Mouse (Mus musculus): Measurements from ENCODE around the gene Chchd10. TPM values are rescaled to one million over a fixed set of nuclear protein-coding genes. Genes with fewer than 3 reads are reported as not detected.
A peak's percentile ranks its signal among the peaks of the same experiment; 100 is the strongest.

The Chchd10 gene
- polyA plus RNA-seq, 1 experiment from 2014 or later: 409 TPM

DNA sequence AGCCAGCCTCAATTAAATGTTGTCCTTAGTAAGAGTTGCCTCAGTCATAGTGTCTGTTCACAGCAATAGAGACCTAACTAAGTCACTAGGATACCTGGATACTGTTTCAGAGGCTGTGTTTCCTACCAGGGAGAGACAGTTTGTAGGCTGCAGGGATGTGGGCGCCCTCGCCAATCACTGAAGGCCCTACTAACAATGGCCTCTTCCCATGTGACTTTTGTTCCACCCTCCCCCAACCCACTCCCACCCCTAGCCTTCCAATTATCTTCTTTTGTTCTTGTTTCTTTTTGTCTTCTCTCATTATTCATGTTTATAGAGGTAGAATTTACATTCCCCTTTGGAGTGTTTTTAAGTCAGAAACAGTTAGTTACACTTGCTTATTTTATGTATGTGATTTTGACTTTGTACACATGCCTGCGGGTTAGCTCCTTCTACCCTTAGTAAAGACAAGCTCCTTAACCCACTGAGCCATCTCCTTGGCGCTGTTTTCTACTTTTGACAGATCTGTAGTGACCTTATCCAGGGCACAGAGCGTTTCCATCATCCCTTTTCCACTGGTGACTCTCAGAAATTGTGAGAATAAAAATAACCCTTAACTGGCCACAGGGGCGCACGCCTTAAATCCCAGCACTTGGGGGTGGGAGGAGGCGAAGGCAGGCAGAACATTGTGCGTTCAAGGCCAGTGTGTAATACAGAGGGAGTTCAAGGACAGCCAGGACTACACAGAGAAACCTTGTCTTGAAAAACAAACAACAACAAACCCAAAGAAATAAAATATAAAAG lies 8.3 kb downstream of the Chchd10 start:
- no peak overlapping the region for H3K27ac ChIP-seq (ENCODE audit: poor library complexity, severe bottlenecking)
- no peak overlapping the region for H3K9ac ChIP-seq
- H3K4me2 ChIP-seq: no peak overlapping the region
- H3K4me3 ChIP-seq: no peak overlapping the region
- WGBS: 72% methylated on average over 9 of the region's 9 CpGs
- no peaks in the 10 kb centered on the region for H3K9me3 ChIP-seq (replicated peaks)
- no peak for ATAC-seq (ENCODE audit: insufficient number of reproducible peaks, low FRiP score)
- peaks cover 37% of the 10 kb centered on the region for H3K4me1 ChIP-seq (replicated peaks)
- H3K27me3 ChIP-seq (replicated peaks): peaks cover 7% of the 10 kb centered on the region
- no peaks in the 10 kb centered on the region for H3K36me3 ChIP-seq

DNA sequence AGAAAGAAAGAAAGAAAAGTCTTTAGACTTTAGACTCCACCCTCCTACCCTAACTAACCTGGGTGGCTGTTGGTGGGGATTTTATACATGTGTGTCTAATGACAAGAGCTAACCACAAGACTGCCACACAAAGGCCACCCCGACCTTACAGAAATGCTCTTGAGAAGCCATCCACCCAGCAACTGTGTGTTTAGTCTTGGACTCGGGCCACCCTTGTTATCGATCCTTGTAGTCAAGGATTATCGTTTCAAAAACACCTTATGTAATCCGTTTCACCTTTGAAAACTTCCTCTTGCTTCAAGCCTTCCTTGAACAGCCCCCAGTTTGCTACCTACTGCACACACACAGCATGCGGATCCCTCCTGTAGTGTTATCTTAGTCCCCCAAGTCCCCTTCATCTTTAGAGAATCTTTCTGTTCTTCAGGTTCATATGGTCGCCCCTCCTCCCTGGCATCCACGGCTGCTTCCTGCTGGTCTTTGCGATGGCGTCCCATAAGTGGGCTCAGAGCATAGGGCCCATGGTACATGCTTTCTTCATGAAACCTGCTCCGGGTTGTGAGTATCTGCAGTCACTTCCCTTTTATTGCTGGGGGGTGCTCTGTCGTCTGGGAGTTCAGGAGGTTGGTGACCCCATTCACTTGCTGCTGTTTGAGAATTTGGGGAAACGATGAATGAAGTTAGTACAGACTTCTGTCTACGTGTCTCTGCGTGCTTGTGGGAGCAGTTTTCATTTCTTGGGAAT lies 10.0 kb downstream of the Chchd10 start, which contains the start of gene Vpreb3:
Gene Vpreb3, plus strand, starts transcription at position 322 of the 742 bp plus-strand sequence.
- 75% methylated on average over 15 of the region's 15 CpGs for WGBS
- no peak for ATAC-seq (ENCODE audit: insufficient number of reproducible peaks, low FRiP score)
- no peak within 1 kb of the TSS for H3K9ac ChIP-seq
- no peak within 1 kb of the TSS for H3K4me2 ChIP-seq
- 0 out of 2 replicates have a peak, but pooled peaks cover 6% of the 10 kb centered on the region for H3K27me3 ChIP-seq (replicated peaks)
- H3K4me1 ChIP-seq (replicated peaks): peaks cover 24% of the 10 kb centered on the region
- no peaks in the 10 kb centered on the region for H3K9me3 ChIP-seq (replicated peaks)
- no peak within 1 kb of the TSS for H3K4me3 ChIP-seq
- H3K36me3 ChIP-seq: no peaks in the 10 kb centered on the region
- H3K27ac ChIP-seq (ENCODE audit: poor library complexity, severe bottlenecking): no peak within 1 kb of the TSS

DNA sequence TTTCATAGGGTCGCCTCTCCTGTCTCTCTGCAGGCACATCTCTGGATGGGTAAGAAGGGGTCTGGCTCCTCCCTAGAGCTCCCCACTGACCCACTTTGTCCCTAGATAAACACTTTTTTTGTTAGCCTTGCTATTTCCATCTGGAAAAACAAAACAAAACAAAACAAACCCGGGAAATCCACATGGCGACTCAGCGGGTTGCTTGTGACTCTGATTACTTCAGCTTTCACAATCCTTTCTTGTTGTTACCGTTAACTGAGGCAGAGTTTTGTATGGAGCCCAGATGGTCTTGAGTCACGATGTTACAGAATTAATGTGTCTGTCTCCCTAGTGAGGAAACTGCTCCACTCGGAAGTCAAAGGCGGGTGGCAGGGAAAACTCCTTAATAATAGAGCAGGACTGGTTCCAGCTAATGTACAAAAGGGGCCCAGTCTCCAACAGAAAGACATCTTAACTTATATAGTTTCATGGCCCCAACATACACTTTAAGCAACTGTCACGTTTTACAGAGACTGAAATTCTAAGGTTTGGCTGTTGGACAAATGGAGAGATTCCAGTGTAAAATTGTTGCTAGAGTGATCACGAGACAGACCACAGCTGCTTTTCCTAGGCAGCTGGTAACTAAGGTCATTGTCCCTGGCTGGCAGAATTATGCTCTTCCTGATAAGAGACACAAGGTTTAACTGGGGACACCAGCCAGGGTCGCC lies 11.3 kb downstream of the Chchd10 start:
- WGBS: 32% methylated on average over 11 of the region's 11 CpGs
- H3K9ac ChIP-seq: no peak overlapping the region
- no peaks in the 10 kb centered on the region for H3K9me3 ChIP-seq (replicated peaks)
- no peaks in the 10 kb centered on the region for H3K36me3 ChIP-seq
- no peak for ATAC-seq (ENCODE audit: insufficient number of reproducible peaks, low FRiP score)
- H3K4me3 ChIP-seq: no peak overlapping the region
- no peak overlapping the region for H3K27ac ChIP-seq (ENCODE audit: poor library complexity, severe bottlenecking)
- no peak overlapping the region for H3K4me2 ChIP-seq
- H3K4me1 ChIP-seq (replicated peaks): peaks cover 20% of the 10 kb centered on the region
- peaks cover 18% of the 10 kb centered on the region for H3K27me3 ChIP-seq (replicated peaks)

DNA sequence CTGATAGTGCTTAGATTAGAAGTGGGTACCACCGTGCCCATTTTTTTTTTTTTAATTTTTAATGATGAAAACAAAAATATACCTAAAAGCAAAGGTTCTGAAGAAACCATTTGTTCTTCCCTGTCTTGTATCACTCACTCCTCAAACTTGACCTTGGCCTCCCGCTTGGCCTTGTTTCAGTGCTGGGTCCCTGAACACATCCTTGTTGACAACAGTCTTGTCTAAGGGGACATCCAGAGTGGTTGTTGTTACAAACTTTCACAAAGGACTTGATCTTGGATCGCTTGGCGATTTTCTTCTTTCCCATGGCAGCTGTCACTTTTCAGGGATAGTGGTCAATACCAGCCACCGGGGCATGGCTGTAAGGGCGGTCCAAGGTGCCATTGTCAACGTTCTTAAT lies 12.3 kb downstream of the Chchd10 start:
- Histone ChIP-seq H3K9ac (no peak overlapping the region), H3K4me3 (no peak overlapping the region), H3K9me3 (replicated peaks) (no peaks in the 10 kb centered on the region), H3K4me1 (replicated peaks) (peaks cover 12% of the 10 kb centered on the region), H3K27me3 (replicated peaks) (peaks cover 27% of the 10 kb centered on the region), H3K4me2 (no peak overlapping the region), H3K27ac (ENCODE audit: poor library complexity, severe bottlenecking) (no peak overlapping the region), H3K36me3 (no peaks in the 10 kb centered on the region)
- WGBS: 86% methylated on average over 7 of the region's 7 CpGs
- no peak for ATAC-seq (ENCODE audit: insufficient number of reproducible peaks, low FRiP score)

- Histone ChIP-seq H3K9me3 (replicated peaks) (no peaks in the 10 kb centered on the region), H3K36me3 (no peaks in the 10 kb centered on the region), H3K27me3 (replicated peaks) (peaks cover 27% of the 10 kb centered on the region), H3K4me1 (replicated peaks) (peaks cover 10% of the 10 kb centered on the region), H3K9ac (no peak overlapping the region), H3K4me2 (no peak overlapping the region), H3K27ac (ENCODE audit: poor library complexity, severe bottlenecking) (no peak overlapping the region), H3K4me3 (no peak overlapping the region)
- 76% methylated on average over 7 of the region's 7 CpGs for WGBS
- no peak for ATAC-seq (ENCODE audit: insufficient number of reproducible peaks, low FRiP score)
These were observed 13.0 kb downstream of the Chchd10 start for GRCm38 (mm10) chr10:75945896-75946295.

- WGBS: 68% methylated on average over 5 of the region's 5 CpGs
- Histone ChIP-seq H3K9ac (no peak overlapping the region), H3K36me3 (no peaks in the 10 kb centered on the region), H3K27ac (ENCODE audit: poor library complexity, severe bottlenecking) (no peak overlapping the region), H3K4me2 (no peak overlapping the region), H3K27me3 (replicated peaks) (peaks cover 34% of the 10 kb centered on the region), H3K4me3 (no peak overlapping the region), H3K9me3 (replicated peaks) (no peaks in the 10 kb centered on the region), H3K4me1 (replicated peaks) (peaks cover 14% of the 10 kb centered on the region; the same call in 1 of the 2 replicates)
- ATAC-seq (ENCODE audit: insufficient number of reproducible peaks, low FRiP score): no peak
These were observed 15.1 kb downstream of the Chchd10 start for GRCm38 (mm10) chr10:75948079-75948478.

GRCm38 (mm10) chr10:75949053-75950045 lies 16.4 kb downstream of the Chchd10 start:
- Histone ChIP-seq H3K27me3 (replicated peaks) (peaks cover 36% of the 10 kb centered on the region), H3K27ac (ENCODE audit: poor library complexity, severe bottlenecking) (no peak overlapping the region)
- ATAC-seq (ENCODE audit: insufficient number of reproducible peaks, low FRiP score): no peak

GRCm38 (mm10) chr10:75950791-75951210 lies 17.9 kb downstream of the Chchd10 start:
- 3% methylated on average over 23 of the region's 23 CpGs for WGBS
- Histone ChIP-seq H3K4me1 (replicated peaks) (peaks cover 10% of the 10 kb centered on the region), H3K4me3 (peak overlapping the region; percentile 49), H3K36me3 (no peaks in the 10 kb centered on the region), H3K9me3 (replicated peaks) (no peaks in the 10 kb centered on the region), H3K9ac (peak overlapping the region; percentile 68), H3K27me3 (replicated peaks) (peaks cover 36% of the 10 kb centered on the region), H3K4me2 (peak overlapping the region; percentile 81), H3K27ac (ENCODE audit: poor library complexity, severe bottlenecking) (no peak overlapping the region)
- ATAC-seq (ENCODE audit: insufficient number of reproducible peaks, low FRiP score): peak; percentile 33; the same call in 1 of the 2 replicates

More at GRCm38 (mm10) chr10:75949053-75950045, 16.4 kb downstream of the Chchd10 start:
- H3K4me1 ChIP-seq (replicated peaks): peaks cover 10% of the 10 kb centered on the region
- no peak overlapping the region for H3K9ac ChIP-seq
- no peaks in the 10 kb centered on the region for H3K9me3 ChIP-seq (replicated peaks)
- WGBS: 77% methylated on average over 22 of the region's 22 CpGs
- H3K4me2 ChIP-seq: no peak overlapping the region
- H3K4me3 ChIP-seq: no peak overlapping the region
- no peaks in the 10 kb centered on the region for H3K36me3 ChIP-seq

GRCm38 (mm10) chr10:75951424-75952050 lies 18.6 kb downstream of the Chchd10 start:
- H3K36me3 ChIP-seq: no peaks in the 10 kb centered on the region
- peak overlapping the region; percentile 68 for H3K9ac ChIP-seq
- peak overlapping the region; percentile 49 for H3K4me3 ChIP-seq
- H3K27me3 ChIP-seq (replicated peaks): peaks cover 36% of the 10 kb centered on the region
- H3K9me3 ChIP-seq (replicated peaks): no peaks in the 10 kb centered on the region
- 4% methylated on average over 13 of the region's 13 CpGs for WGBS
- peak overlapping the region; percentile 81 for H3K4me2 ChIP-seq
- H3K27ac ChIP-seq (ENCODE audit: poor library complexity, severe bottlenecking): no peak overlapping the region
- H3K4me1 ChIP-seq (replicated peaks): peaks cover 10% of the 10 kb centered on the region
- ATAC-seq (ENCODE audit: insufficient number of reproducible peaks, low FRiP score): no peak

- peak within 1 kb of the TSS; percentile 62 for H3K4me2 ChIP-seq
- H3K27me3 ChIP-seq (replicated peaks): peaks cover 17% of the 10 kb centered on the region
- 22% methylated on average over 20 of the region's 20 CpGs for WGBS
- H3K36me3 ChIP-seq: no peaks in the 10 kb centered on the region
- peaks cover 10% of the 10 kb centered on the region for H3K4me1 ChIP-seq (replicated peaks)
- H3K9me3 ChIP-seq (replicated peaks): no peaks in the 10 kb centered on the region
- H3K4me3 ChIP-seq: peak within 1 kb of the TSS; percentile 25
- no peak for ATAC-seq (ENCODE audit: insufficient number of reproducible peaks, low FRiP score)
- H3K27ac ChIP-seq (ENCODE audit: poor library complexity, severe bottlenecking): no peak within 1 kb of the TSS
- peak within 1 kb of the TSS; percentile 17; the same call in 1 of the 2 replicates for H3K9ac ChIP-seq
These were observed 21.5 kb downstream of the Chchd10 start, which contains the start of gene Gm5134 for GRCm38 (mm10) chr10:75954381-75954811. Gene Gm5134, plus strand, starts transcription at chr10:75954514.
